Mouse (Mus musculus): Measurements from ENCODE around the gene Ercc1.

The Ercc1 gene

DNA sequence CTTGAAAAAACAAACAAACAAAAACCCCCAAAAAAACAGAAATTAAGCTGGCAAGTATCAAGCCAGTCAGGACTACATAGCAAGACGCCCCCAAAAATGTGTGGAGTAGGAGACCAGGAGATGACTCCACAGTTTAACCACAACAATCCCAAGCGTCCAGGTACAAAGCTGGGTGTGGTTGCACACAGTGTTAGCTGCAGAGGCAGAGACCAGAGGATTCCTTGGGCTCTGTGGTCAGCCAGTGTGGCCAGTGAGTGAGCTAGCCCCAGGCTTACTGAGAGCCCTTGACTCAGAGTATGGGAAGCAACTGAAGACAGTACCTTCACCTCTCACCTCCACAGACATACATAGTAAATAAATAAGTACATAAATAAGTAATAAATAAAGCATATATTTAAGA, 12.7 kb upstream of the Ercc1 start:
- in situ Hi-C loops (cut with MboI, MseI): no loop called here

DNA sequence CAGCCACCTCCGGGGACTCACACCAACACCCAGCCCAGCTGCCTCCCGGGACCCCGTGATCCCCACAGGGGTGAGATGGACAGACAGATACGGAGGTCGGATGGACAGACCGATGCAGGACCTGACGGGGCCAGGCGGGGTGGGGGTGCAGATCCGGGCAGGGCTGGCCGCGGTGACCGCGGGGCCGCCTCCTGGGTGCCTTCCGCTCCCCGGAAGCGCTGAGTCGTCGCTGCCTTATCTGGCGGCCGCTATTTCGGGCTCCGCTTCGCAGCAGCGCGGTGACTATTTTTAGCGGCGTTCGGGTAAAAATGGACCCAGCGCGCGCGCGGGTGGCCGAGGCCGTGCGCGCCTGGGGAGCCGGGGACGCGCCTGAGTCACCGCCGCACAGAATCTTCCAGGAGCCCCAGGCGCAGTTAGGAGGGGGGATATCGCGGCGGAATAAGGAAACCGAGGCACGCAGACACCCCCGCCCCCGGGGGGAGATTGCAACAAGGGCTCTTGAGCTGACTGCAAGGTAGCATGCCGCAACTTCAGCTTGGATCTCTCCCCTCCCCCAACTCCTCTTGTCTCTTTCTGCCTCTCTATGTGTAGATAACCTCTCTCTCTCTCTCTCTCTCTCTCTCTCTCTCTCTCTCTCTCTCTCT, 11.7 kb upstream of the Ercc1 start:
- in situ Hi-C loops (cut with MboI, MseI): no loop called here

DNA sequence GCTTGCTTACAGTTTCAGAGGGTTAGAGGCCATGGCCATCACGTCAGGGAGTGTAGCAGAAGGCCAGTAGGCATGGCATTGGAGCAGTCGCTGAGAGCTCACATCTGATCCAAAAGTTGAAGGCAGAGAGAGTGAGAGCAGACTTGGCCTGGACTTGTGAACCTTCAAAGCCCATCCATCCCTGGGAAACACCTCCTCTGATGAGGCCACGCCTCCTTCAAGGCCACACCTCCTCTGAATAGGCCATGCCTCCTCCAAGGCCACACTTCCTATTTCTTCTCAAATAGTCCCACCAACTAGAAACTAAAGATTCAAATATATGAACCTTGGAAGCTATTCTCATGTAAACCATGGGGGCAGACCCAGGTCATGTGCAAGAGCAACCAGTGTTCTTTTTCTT, 9.0 kb upstream of the Ercc1 start:
- in situ Hi-C loops (cut with MboI, MseI): no loop called here

DNA sequence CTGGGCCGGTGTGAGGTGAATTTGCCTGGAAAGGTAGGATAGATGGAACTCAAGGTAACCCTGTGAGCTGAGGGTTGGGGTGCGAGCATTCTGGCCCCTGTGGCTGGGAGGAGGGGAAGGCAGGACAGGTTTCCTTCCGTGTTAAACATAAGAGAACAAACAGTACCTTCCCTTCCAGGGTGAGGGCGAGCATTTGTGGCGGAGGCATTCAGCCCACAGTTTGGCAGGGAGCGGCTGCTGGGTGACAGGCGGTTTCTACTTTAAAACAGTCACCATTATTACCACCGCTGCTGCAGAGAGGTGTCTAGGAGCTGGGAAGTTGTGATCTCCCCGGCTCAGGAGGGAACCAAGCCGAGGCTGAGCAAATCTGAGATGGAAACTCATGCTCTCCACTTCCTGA, 7.5 kb upstream of the Ercc1 start:
- in situ Hi-C loops (cut with MboI, MseI): no loop called here

DNA sequence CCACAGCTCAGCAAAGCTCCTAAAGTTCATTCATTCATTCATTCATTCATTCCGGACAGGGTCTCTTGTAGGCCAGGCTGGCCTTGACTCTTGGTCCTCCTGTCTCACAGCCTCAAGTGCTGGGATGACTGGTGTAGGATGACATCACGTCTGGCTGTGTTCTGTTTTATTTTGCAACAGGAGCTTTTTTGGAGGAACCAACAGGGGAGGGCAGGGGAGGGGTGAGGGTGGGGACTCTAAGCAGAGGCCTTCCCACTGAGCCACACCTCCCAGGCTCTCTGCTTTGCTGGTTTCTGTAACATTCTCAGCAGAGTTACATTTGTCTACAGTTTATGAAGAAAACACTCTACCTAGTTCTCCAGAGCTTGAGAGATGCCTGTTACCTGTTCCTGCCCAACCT, 6.5 kb upstream of the Ercc1 start:
- in situ Hi-C loops (cut with MboI, MseI): no loop called here

DNA sequence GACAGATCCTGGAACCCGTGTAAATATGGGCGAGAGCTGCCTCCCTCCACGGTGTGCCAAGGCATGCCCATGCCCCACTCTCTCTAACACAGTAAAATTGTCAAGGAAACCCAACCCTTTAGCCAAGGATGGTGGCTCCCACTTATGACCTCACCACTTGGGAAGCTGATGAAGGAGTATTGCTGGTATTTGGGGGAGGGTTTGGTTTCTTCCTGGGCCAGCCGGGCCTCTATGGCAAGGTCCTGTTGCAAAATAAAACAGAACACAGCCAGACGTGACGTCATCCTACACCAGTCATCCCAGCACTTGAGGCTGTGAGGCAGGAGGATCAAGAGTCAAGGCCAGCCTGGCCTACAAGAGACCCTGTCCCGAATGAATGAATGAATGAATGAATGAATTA, 6.0 kb upstream of the Ercc1 start:
- in situ Hi-C loops (cut with MboI, MseI): no loop called here

DNA sequence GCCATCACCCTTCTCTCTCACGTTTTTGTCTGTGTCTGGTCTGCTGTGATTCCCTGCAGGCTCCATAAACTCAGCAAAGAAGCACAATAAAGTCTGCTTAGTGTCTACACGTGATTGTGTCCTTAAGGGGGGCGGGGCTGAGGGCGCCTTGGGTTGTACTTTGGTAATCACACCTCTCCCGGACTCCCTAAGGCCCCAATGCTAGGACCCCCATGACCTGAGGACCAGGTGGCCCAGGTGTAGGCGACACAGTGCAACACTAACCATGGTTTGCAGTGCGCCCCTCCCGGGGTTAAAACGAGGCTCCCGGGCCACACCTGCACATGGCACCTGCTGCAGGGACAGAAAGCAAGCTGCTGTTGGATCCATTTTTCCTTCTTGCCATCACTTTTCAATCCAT, 3.3 kb upstream of the Ercc1 start:
- in situ Hi-C loops (cut with MboI, MseI): loop anchor here (5.0 kb wide), 1 partner anchor 34 kb away; no protein-coding TSS in a partner anchor

DNA sequence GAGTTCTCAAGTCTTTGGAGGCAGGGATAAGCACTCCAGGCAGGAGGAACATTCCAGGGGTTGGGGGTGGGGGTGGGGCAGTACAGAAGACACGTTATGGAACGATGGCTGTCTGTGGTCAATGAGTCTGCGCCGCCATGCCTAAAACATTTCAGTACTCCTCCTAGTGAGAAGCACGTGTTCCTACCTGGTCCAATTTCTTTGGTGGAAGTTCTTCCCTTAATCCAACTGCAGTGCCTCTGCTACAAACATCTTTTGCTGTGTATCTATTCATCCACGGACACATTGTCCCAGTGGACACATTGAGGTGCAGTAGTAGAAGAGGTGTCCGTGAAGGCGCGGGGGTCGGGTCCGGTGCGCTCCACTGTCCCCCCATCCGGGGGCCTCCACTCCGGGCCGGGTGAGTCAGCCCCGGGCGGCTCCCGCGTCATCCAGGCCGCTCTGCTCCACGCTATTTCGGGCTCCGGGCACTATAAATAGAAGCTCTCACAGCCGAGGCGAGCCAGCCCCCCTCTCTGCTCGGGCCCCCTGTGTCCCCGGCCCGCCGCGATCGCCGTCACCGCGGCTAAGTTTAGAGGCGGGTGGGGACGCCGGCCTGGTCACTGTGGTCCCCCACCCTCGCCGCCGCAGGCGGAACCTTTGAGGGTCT, 2.7 kb upstream of the Ercc1 start:
- in situ Hi-C loops (cut with MboI, MseI): loop anchor here (5.0 kb wide), 1 partner anchor 35 kb away; no protein-coding TSS in a partner anchor

DNA sequence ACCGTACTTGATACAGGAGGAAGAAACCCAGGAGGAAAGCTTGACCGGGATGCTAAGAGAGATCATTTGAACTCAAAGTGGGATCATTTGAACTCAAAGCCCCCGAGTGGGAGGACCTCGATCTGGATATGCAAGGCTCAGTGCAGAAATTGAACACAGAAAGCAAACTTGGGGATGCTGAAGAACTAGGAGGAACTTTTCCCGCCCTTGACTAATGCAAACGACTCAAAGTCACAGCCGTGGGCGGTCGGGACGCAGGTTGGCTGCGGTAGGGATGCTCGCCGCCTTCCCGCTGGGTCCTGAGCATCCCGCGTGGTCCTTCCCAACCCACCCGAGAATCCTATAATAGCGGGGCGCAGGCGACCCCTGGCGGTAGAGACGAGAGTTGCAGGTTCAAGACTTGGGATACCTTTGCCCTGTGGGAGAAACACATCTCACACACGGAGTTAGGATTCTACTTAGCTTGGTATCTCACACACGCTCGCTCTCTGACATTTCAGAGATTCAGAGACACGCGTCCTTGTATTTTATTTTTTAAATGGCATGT, 2.0 kb upstream of the Ercc1 start:
- in situ Hi-C loops (cut with MboI, MseI): loop anchor here (5.0 kb wide), 1 partner anchor 35 kb away; no protein-coding TSS in a partner anchor

DNA sequence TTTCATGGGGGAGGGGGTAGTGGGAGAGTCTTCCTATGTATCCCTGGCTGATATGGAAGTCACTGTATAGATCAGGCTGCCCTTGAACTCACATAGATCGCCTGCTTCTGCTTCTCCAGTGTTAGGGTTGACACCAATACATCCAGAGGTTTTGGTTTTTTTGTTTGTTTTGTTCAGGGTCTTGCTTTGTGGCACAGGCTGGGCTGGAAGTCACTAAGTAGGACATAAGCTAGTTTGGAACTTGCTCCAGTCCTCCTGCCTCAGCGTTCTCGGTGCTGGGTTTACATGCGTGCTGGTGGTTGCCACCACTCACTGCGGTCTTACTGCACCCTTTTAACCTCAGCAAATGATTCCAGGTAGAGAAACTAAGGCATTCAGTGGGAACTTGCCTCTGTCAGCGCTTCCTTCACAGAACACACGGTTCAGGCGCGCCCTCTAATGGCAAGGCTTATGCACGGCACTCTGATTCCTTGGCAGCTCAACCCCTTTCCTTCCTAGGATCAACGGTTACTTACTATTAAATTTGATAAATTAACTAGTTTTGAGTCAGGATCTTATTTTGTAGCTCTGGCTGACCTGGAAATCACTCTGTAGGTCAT, 1.3 kb upstream of the Ercc1 start:
- in situ Hi-C loops (cut with MboI, MseI): loop anchor here (5.0 kb wide), 1 partner anchor 36 kb away; no protein-coding TSS in a partner anchor

DNA sequence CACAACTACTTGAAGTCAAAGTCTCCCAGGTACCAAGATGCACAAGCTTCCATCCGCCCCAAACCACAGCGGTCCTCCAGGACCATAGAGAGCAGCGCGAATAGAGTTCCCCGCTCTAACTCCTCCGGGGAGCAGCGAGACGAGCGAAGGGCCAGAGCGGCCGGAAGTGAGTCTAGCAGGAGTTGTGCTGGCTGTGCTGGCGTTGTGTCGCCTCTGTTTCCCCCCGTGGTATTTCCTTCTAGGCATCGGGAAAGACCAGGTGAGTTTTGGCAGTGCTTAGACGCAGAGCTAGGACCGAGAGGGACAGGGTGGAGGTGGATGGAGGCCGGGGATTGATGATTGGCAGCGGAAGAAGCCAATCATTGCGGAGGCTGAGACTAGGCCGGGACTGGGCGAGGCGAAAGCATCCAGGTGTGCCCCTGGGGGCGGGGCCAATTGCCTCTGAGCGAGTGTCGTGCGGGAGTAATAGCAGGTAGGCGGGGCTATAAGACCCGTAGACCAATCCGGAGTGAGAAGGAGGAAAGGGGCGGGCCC, 427 bp downstream of the Ercc1 start:
- in situ Hi-C loops (cut with MboI, MseI): loop anchor here (5.0 kb wide), 1 partner anchor 38 kb away; no protein-coding TSS in a partner anchor

DNA sequence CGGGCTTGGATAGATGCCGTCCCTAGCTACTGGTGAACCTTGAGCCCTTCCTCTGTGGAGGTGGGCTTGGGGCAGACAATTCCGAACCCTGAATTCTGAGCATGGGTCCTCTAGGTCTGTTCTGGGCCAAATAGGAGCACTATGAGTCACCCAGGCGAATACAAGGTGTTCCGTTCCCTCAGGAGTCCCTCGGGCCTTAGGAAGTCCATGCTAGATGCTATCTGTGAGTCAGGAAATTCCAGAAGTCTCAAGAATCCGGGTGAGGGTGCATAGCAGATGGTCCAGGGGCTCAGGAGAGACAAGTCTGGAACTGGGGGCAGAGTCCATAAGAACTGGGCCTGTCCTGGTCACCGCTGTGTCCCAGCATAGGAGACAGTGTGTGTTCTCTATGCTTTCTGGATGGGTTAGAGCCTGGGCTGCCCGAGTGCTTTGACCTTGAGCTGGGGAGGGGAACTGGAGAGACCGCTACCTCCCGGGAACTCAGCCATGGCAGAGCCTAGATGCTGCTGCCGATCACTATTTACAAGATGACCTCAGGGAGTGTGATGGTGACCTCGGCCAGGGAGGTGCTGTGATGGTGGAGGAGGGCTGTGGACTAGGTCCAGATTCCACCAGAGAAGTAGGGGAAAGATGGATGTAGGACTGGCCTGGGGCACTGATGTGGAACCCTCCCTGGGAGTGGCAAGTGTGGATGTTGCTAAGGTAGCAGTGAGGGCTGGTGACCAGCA, 4.8 kb downstream of the Ercc1 start:
- in situ Hi-C loops (cut with MboI, MseI): no loop called here

DNA sequence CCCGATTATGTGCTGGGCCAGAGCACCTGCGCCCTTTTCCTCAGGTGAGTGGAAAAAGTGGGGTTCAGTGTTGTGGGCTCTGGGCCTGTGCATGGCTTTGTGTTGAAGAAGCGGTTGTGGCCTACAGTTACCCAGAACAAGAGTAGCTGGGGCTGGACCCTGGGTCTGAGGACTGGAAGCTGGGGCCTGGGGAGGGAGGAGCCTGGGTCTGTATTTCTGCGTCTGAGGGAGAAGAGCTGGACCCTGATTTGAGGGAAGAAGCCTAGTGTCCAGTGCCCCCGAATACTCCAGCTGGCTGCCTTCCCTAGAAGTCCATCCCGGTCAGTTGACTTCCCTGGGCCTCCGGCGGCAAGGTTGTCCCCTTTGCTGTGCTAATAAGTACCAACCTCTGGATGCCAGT, 5.6 kb downstream of the Ercc1 start:
- in situ Hi-C loops (cut with MboI, MseI): no loop called here

DNA sequence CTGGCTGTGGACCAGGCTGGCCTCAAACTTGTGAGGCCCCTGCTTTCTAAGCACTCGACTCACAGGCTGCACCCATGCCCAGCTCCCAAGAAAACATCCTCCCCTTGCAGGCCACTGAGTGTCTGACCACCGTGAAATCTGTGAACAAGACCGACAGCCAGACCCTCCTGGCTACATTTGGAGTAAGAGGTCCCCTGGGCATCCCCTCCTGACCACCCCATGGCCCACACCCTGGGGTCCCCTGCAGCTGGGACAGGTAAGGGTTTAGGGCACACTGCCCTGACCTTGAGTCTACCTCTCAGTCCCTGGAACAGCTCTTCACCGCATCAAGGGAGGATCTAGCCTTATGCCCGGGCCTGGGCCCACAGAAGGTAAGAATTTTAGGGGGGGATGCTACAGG, 10.4 kb downstream of the Ercc1 start:
- in situ Hi-C loops (cut with MboI, MseI): no loop called here

DNA sequence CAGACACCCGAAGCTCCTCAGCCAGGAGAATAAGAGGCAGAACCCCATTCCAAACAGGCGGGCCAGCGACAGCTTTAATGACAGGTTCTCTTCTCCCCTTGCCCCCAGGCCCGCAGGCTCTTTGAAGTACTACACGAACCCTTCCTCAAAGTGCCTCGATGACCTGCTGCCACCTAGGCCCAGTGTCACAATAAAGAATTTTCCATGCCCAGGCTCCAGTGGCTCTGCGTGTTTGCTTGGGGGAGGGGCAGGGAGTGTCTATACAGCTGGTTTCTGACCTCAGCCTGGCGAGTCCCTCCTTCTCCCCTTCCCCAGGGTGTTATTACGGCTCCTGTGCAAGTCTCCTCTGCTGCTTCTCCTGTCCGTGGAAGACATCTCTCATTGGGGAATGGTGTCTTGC, 11.7 kb downstream of the Ercc1 start:
- in situ Hi-C loops (cut with MboI, MseI): no loop called here

DNA sequence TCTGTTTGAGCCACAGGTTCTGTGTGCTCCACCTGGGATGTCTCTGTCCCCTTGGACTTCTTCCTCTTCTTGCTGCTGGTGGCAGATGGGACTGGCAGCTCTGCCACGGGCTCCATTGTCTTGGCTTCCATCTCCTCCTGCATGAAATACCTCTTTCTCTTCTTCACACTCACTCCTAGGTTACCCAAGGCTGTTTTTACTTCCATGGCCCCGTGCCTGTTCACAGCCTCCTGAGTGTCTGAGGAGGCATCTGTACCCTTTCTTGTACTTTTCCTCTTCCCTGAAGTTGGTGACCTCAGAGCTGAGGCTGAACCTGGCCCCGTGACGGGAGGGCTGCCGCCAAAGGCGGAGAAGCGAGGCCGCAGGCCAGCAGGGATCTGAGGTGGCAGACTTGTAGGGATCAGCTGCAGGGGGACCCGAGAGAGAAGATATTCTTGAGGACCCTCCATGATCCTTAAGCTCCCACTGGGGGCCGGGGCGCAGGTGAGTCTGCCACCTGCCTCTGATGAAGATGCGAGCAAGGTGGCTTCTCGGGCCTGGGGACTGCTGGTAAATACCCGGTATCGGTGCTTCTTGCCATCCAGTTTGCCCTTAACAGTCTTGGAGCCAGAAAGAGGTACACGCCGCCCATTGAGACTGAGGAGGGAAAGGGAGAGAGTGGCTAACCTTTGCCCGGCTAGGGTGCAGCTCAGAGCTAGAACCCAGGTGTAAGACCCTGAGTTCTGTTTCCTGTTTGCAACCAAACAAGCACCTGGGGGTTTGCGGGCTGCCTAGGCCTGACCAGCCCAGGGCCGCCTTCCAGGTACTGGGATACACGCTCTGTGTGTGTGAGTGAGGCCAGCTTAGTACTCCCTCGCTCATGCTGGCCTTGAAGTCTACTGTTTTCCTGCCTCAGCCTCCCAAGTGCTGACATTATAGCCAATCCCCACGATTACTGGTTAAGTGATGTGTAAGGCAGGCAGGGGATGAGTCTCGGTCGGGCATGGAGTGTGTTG, 13.1 kb downstream of the Ercc1 start:
- in situ Hi-C loops (cut with MboI, MseI): no loop called here

DNA sequence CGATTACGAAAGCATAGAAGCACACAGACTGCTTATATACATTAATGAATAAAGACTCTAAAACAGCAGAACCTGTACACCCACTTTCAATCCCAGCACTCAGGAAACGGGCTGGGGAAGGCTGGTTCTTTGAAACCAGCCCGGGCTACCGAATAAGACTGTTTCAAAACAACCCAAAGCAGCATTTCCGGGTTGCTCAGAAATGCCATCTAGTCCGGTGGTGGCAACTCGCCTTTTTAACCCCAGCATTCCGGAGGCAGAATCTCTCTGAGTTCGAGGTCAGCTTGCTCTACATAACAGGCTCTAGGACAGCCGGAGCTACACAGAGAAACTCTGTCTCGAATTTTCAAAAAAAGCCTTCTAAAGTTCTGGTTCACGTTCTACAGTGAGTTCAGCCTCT, 14.1 kb downstream of the Ercc1 start:
- in situ Hi-C loops (cut with MboI, MseI): no loop called here

DNA sequence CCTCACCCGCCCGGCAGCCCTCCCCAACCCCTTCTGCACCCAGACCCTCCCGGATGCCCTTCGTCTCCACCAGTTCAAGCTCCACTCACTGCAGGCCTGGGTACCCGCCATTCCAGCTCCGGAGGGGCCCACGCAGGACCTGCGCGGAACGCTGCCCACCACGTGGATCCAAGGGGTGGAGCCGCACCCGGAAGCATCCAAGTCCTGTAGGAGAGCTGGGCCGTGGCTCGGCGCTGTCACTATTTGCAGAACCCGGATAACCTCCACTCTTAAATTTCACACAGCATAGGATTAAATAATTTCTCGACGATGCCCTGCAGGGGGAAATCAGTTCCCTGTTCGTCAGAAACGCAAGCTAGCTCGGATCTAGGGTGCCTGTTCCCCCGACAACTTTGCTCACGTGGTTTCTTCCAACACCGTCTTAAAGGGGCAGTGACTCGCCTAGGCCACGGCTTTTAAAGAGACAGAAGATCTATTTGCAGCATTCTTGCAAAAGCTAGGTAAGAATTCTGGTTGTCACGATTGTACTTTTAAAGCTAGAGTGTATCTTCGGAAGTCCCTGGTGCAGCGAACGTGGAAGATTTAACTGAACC, 14.8 kb downstream of the Ercc1 start, which contains the start of the genes Cd3eap and Ppp1r13l:
Gene Cd3eap, minus strand, starts transcription at position 185 of the 593 bp plus-strand sequence.
Gene Ppp1r13l, plus strand, starts transcription at position 451 of the 593 bp plus-strand sequence.
- in situ Hi-C loops (cut with MboI, MseI): no loop called here

DNA sequence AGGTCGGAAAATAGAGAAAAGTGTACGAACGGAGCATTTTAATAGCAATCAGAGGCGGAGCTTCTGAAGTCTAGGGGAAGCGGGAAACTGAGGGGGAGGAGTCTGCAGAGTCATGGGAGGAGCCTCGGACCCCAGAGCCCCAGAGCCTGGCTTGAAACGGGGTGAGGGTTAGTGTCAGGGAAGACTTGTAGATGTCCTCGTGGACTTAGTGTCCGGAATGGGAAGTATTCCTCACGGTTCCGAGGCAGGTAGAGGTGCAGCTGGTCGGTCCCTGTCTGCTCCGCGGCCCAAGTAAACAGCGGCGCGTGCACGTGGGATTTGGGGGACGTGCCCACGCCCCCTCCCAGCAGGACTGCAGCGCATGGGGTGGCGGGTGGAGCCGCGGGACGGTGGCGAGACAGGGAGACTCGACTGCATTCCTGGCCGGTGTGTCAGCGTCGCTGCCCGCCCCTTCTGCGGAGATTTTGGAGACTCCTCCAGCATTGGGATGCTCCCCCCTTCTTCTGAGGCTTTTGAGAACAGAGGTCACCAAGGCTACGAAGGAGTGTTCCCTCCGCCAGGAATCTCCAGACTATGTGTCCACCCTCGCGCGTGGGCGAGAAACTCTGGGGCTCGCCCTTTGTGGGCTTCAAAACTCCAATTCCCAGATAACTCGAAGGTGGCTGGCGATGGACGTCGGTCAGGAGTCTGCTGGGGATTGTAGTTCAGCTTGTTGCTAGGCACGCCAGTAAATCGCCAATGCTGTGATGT, 15.5 kb downstream of the Ercc1 start:
- in situ Hi-C loops (cut with MboI, MseI): loop anchor here (10.0 kb wide), 1 partner anchor 55 kb away; no protein-coding TSS in a partner anchor
